Mouse (Mus musculus): Measurements from ENCODE around the gene Ghitm.

The Ghitm gene

DNA sequence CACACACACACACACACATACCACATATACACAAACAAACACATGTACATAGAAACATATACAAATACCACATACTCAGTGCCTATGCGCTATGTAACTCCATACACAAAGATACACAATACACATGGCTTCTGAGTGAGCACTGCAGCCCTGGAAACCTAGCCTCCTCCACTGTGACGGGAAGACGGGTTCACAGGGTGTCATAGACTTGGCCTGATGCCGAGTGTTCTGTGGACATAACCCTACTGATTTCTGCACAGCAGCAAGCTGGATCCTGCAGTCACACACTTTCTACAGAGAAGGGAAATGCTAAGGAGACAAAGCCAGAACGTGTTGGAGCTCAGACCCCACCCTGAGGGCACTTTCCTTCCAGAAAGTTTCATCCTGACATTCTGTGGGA is 30.3 kb downstream of the Ghitm start:
- no peak for DNase-seq (ENCODE audit: low read depth, low spot score)

DNA sequence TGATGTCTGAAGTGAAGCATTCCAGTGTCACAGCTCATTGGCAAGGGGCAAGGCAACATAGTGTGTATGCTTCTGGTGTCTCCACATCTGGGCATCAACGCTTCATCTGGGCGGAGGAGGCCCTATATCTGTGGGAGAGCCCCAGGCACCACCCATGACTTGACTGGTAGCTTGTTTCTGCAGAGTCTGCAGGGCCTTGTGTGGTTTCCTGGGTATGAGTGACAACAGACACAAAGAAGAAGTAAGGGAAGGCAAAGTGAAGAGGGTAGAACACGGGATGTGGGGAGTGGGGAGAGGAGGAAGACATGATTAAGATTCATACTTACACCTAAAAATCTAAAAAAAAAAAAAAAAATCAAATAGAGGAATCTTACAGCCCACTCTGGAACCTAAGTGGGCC is 32.6 kb downstream of the Ghitm start:
- no peak for DNase-seq (ENCODE audit: low read depth, low spot score)

DNA sequence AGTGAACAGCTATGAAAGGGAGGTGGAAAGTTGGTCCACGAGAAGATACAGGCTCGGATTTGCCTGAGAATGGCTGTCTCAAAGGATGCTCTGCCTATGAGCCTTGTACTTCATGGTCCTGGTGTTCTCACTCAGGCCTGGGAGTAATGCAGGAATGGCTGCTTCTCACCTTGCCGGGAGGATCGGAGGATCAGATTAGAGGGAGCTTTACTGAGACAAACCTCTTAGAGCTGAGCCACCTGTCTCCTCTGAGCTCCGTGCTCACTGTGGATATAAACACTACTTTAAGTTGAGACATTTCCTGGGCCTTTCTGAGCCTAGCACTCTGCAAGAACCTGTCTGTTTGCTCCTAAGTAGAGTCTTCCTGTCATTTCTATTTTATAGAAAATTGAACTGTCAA is 33.5 kb downstream of the Ghitm start:
- no peak for DNase-seq (ENCODE audit: low read depth, low spot score)

DNA sequence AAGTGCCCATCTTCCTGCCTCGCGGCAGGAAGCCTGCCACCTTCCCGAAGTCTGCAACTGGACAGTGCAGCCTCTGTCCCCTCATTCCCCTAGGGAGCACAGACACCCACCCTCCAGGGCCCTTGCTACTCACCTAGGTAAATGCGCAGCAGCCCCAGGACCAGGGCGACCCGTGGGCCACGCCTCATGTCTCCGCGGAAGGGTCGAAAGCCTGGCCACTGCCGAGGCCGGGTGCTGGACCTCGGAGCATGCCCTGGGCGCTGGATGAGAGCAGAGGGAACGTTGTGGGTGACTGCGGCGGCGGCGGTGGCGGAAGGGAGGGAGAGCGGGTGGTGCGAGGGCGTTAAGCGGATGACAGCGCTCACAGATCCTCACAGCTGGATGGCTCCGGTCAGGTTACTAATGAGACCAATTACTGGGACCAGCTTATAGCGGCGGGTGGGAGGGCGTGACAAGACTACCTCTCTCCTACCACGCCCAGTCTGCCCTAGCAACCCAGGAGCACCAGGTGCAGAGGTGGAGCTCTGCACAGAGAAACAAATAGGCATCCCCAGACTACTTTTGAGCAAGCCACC is 37.0 kb downstream of the Ghitm start, which contains the start of gene Cdhr1:
Gene Cdhr1, minus strand, starts transcription at position 392 of the 575 bp plus-strand sequence.
- DNase-seq (ENCODE audit: low read depth, low spot score): no peak

DNA sequence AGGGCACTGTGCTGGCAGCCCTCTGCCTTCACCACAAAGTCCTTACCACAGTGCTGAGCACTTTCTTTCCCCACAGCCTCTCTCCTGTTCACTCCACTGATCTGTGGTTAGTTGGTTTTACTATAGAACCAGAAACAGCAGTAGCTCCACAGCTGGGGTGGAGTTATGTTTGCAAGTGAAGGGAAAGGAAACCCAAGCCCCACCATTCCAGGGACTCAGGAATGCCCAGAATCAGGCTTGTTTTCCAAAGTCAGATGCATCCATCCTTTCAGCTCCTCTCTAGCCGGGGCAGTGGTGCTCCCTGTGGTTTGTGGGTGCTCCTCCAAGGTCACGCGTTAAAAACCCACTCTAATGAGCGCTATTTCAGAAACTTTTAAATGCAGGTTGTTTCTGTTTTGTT is 39.5 kb downstream of the Ghitm start:
- DNase-seq (ENCODE audit: low read depth, low spot score): no peak

DNA sequence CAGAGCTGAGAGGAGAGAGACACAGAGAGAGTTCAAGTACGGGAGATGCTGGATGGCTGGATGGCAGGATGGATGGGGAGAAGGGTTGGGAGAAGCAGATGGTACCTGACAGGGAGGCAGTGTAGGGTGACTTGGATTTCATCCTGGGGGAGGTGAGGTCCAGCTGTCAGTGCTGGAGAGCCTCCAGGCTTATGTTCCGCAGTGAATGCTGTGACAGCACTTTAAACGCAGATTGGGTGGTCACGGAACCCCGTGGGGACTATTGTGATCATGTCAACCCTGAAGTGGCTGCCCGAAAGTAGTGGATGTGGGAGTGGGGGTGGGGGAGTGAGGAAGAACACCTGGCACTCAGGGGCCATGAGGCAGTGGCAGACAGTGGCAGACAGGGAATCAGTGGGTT is 40.6 kb downstream of the Ghitm start:
- no peak for DNase-seq (ENCODE audit: low read depth, low spot score)

DNA sequence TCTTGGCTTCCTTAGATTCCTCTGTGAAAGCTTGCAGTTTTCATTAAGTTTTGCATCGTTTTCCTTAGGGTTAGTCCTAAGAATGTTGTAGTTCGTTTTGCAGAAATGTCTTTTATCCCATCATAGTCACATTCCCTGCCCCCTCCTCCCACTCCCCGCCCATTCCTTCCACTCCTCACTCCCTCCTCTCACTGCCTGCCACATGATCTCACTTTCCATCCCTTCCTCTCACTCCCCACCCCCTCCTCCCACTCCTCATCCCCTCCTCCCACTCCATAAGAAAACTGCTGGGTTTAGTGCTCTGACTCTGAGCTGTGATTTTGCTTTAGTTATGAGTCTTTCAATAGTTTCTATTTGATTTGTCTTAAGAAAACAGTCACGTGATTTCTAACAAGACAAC is 51.3 kb downstream of the Ghitm start:
- no peak for DNase-seq (ENCODE audit: low read depth, low spot score)

DNA sequence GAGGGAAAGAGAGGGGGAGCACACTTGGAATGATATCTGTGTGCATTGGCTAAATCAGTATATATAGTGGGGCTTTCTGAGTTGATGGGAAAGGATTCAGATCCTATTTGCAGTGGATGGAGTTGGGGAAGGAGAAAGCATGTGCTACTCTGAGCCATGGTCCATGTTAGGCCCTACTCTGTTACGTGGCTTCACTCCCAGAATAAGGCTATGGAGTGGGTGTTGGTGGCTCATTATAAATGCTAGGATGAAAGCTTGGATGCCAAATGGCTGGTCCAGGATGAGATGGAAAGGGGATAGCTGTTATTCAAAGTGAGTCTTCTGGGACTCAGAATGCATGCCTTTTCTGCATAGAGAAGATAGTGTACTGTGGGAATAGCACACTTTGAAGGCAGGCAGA is 54.3 kb downstream of the Ghitm start:
- DNase-seq (ENCODE audit: low read depth, low spot score): no peak

Data from A20 (cell line).